Mouse (Mus musculus) mouse embryonic stem cell (cell line): ENCODE measurements around the gene Gm20388.
"Not testable (repeated sequence)": the region's sequence is repeated elsewhere in the genome, so short reads cannot be mapped to it uniquely, and the experiment has no call there.

Source experiments
- in situ Hi-C, 2 experiments: fragments of 300-500 bp; cut with MboI; formaldehyde crosslinking; loops; 1 replicate in 1 of 2; 3 replicates in 1 of 2; pipeline ENCODE4 v1.14.3; 2019 to 2020; ENCODE audit warnings: low sequenced_read_pairs in 2 of 2, low pct_unique_long_range_greater_than_20kb in 1 of 2, mixed read lengths in 1 of 2; ENCODE audit not compliant: unreplicated experiment in 1 of 2

Gm20388 gene

GRCm38 (mm10) chr8:120317118-120317824, 406.6 kb downstream of the Gm20388 start:
- in situ Hi-C loops = no loop called here

- in situ Hi-C loops = no loop called here
Measured at GRCm38 (mm10) chr8:120318476-120318991, 407.9 kb downstream of the Gm20388 start.

- in situ Hi-C loops = no loop called here
Measured at GRCm38 (mm10) chr8:120319449-120319848, 408.8 kb downstream of the Gm20388 start.

GRCm38 (mm10) chr8:120320146-120320545, 409.5 kb downstream of the Gm20388 start:
- in situ Hi-C loops = loop anchor here (5.0 to 10.0 kb wide), 2 partner anchors 135 to 292 kb away; no protein-coding TSS in a partner anchor

GRCm38 (mm10) chr8:120321724-120322123, 411.1 kb downstream of the Gm20388 start:
- in situ Hi-C loops = loop anchor here (5.0 to 10.0 kb wide), 2 partner anchors 137 to 291 kb away; no protein-coding TSS in a partner anchor

- in situ Hi-C loops = loop anchor here (5.0 to 10.0 kb wide), 2 partner anchors 138 to 289 kb away; no protein-coding TSS in a partner anchor
Measured at GRCm38 (mm10) chr8:120322956-120323448, 412.4 kb downstream of the Gm20388 start.

- in situ Hi-C loops = loop anchor here (5.0 to 10.0 kb wide), 2 partner anchors 140 to 288 kb away; no protein-coding TSS in a partner anchor
Measured at GRCm38 (mm10) chr8:120324555-120324954, 413.9 kb downstream of the Gm20388 start.

GRCm38 (mm10) chr8:120325172-120325767, 414.6 kb downstream of the Gm20388 start:
- in situ Hi-C loops = loop anchor here (5.0 to 10.0 kb wide), 2 partner anchors 37 to 140 kb away; no protein-coding TSS in a partner anchor

- in situ Hi-C loops = loop anchor here (5.0 to 10.0 kb wide), 2 partner anchors 35 to 142 kb away; no protein-coding TSS in a partner anchor
Measured at GRCm38 (mm10) chr8:120327131-120327554, 416.5 kb downstream of the Gm20388 start.

- in situ Hi-C loops = loop anchor here (5.0 to 10.0 kb wide), 2 partner anchors 34 to 144 kb away; no protein-coding TSS in a partner anchor
Measured at GRCm38 (mm10) chr8:120328361-120329022, 417.9 kb downstream of the Gm20388 start.

- in situ Hi-C loops = loop anchor here (5.0 to 10.0 kb wide), 2 partner anchors 33 to 144 kb away; no protein-coding TSS in a partner anchor
Measured at GRCm38 (mm10) chr8:120329030-120329748, 418.5 kb downstream of the Gm20388 start.

- in situ Hi-C loops = no loop called here
Measured at GRCm38 (mm10) chr8:120331027-120331426, 420.4 kb downstream of the Gm20388 start.

GRCm38 (mm10) chr8:120332379-120333229, 422.0 kb downstream of the Gm20388 start:
- in situ Hi-C loops = no loop called here

GRCm38 (mm10) chr8:120333681-120334080, 423.0 kb downstream of the Gm20388 start:
- in situ Hi-C loops = no loop called here

- in situ Hi-C loops = not testable (repeated sequence)
Measured at GRCm38 (mm10) chr8:120334261-120334660, 423.6 kb downstream of the Gm20388 start.

GRCm38 (mm10) chr8:120334878-120335261, 424.2 kb downstream of the Gm20388 start:
- in situ Hi-C loops = no loop called here
